In the genomic region with DNA sequence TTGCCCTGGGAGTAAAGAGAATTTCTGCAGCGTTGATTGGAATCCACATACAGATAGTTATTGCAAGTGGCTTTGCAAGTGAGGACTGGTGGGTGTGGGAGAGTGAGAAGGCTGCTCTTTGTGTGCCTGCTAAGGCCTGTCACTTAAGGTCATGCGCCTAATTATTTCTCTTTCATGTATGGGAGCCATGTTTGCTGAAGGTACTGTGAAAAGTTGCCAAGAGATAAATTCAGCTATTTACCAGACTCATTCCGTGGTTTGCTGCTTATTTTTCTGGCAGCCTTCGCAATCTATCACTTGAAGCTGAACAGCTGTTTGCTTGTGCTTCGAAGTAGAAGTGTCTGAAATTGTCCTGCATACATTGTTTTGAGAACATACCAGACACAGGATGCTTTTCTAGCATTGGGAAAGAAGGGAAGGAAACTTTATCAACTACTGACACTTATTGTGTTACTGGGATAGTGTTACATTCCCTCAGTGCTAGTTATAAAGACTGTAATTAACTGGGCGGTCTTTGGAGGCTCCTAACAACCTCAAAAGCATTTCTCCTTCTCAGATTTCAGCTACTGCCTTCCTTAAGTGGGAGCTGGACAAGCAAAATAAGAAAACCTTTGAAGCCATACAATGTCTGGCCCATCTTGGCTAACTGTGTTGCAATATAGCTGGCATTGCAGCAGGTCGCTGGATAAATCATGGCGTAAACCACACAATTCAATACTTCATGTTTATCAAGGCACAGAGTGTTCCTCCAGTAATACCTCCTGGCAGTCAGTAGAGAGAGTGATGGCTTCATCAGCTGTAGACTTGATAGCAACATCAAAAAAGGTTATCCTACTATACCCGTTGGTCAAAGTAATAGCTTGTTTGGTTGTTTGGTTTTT, we compare ENCODE assay signal across 17 mouse cellular contexts. TPM values are rescaled to one million over a fixed set of nuclear protein-coding genes. Genes with fewer than 3 reads are reported as not detected.
DNase-seq lines count a peak whose midpoint lies in the region; ATAC-seq and TF ChIP-seq lines count a peak whose summit lies in the region.
"Had no signal": no experiment of that assay in that cellular context is flagged by ENCODE, and none has a peak within 500 bp of the region (broad histone marks: within the 10 kb centered on the region; RNA-seq: fewer than 3 reads in every experiment).

No protein-coding gene starts in this region.

- H3K9me3 ChIP-seq in heart, embryonic 15.5 days (replicated peaks) = no peaks in the 10 kb centered on the region
- H3K9me3 ChIP-seq in lung, embryonic 15.5 days = no peaks in the 10 kb centered on the region
- no peaks in the 10 kb centered on the region for H3K9me3 ChIP-seq in liver, embryonic 12.5 days (replicated peaks)
- H3K9me3 ChIP-seq: neural tube, embryonic 12.5 days had no signal

- peaks cover 6% of the 10 kb centered on the region; the same call in 1 of the 2 replicates for H3K4me1 ChIP-seq in heart, embryonic 15.5 days (replicated peaks)
- no peaks in the 10 kb centered on the region for H3K4me1 ChIP-seq in heart, adult 2 months (ENCODE audit: control insufficient read depth, insufficient read depth, low read length)
- H3K4me1 ChIP-seq in lung, embryonic 15.5 days = 0 out of 2 replicates have a peak, but pooled peaks cover 8% of the 10 kb centered on the region
- no peaks in the 10 kb centered on the region for H3K4me1 ChIP-seq in lung, adult 2 months (ENCODE audit: control insufficient read depth, insufficient read depth, low read length)
- H3K4me1 ChIP-seq in liver, embryonic 12.5 days = no peaks in the 10 kb centered on the region
- H3K4me1 ChIP-seq: neural tube, embryonic 12.5 days had no signal

- TF ChIP-seq POLR2A in heart, adult 2 months (IDR thresholded peaks at IDR 0.05; ENCODE audit: insufficient read depth, low read depth, low read length) = no peak
- no peak for TF ChIP-seq POLR2A in lung, adult 2 months (IDR thresholded peaks at IDR 0.05; ENCODE audit: borderline replicate concordance, extremely low read depth, low read depth, low read length)

- no peak overlapping the region for H3K4me3 ChIP-seq in heart, embryonic 15.5 days
- H3K4me3 ChIP-seq in heart, adult 2 months = no peak overlapping the region
- H3K4me3 ChIP-seq in lung, embryonic 15.5 days = no peak overlapping the region
- no peak overlapping the region for H3K4me3 ChIP-seq in lung, adult 2 months (replicated peaks; ENCODE audit: extremely low read depth, low read depth, low read length)
- H3K4me3 ChIP-seq in liver, embryonic 12.5 days = no peak overlapping the region
- H3K4me3 ChIP-seq: layer of hippocampus, adult 2 months; neural tube, embryonic 12.5 days had no signal

- H3K79me2 ChIP-seq in heart, adult 2 months (replicated peaks; ENCODE audit: control insufficient read depth, insufficient read depth, low read length) = no peaks in the 10 kb centered on the region

- H3K36me3 ChIP-seq in heart, embryonic 15.5 days = no peaks in the 10 kb centered on the region
- H3K36me3 ChIP-seq in heart, adult 2 months (ENCODE audit: control insufficient read depth, insufficient read depth, low read length) = no peaks in the 10 kb centered on the region
- no peaks in the 10 kb centered on the region for H3K36me3 ChIP-seq in lung, embryonic 15.5 days
- H3K36me3 ChIP-seq in liver, embryonic 12.5 days = no peaks in the 10 kb centered on the region
- H3K36me3 ChIP-seq: neural tube, embryonic 12.5 days had no signal

- 0 out of 2 replicates have a peak overlapping the region, but pooled peaks have one; percentile 1 for H3K27ac ChIP-seq in heart, embryonic 15.5 days
- no peak overlapping the region for H3K27ac ChIP-seq in heart, adult 2 months
- H3K27ac ChIP-seq in lung, embryonic 15.5 days = no peak overlapping the region
- H3K27ac ChIP-seq in liver, embryonic 12.5 days = no peak overlapping the region
- H3K27ac ChIP-seq: layer of hippocampus, adult 2 months; neural tube, embryonic 12.5 days had no signal

- 53% methylated on average over 9 of the region's 9 CpGs for WGBS in heart, embryonic 15.5 days
- WGBS in heart, adult 2 months = 40% methylated on average over 9 of the region's 9 CpGs
- 41% methylated on average over 9 of the region's 9 CpGs for WGBS in lung, embryonic 15.5 days
- WGBS in lung, adult 2 months = 53% methylated on average over 9 of the region's 9 CpGs
- 64% methylated on average over 9 of the region's 9 CpGs for WGBS in liver, embryonic 12.5 days (ENCODE audit: insufficient replicate concordance)

- DNase-seq in heart, adult 2 months = no peak
- no peak for DNase-seq in lung, adult 2 months
- peak; percentile 36 for DNase-seq in embryo, embryonic 10.5 days (ENCODE audit: low spot score)
- peak; percentile 89 for DNase-seq in gonadal fat pad, adult 2 months (ENCODE audit: low read depth)
- DNase-seq: adrenal gland, postnatal 10 days; B cell, adult 2 months; cerebellum, postnatal 10 days had no signal

- no peak overlapping the region for H3K9ac ChIP-seq in heart, embryonic 15.5 days
- no peak overlapping the region for H3K9ac ChIP-seq in heart, adult 2 months (ENCODE audit: low read depth, low read length)
- no peak overlapping the region for H3K9ac ChIP-seq in lung, embryonic 15.5 days
- no peak overlapping the region for H3K9ac ChIP-seq in liver, embryonic 12.5 days
- H3K9ac ChIP-seq: neural tube, embryonic 12.5 days had no signal

- no peaks in the 10 kb centered on the region for H3K27me3 ChIP-seq in heart, embryonic 15.5 days
- H3K27me3 ChIP-seq in heart, adult 2 months (ENCODE audit: control insufficient read depth, insufficient read depth, low read length) = no peaks in the 10 kb centered on the region
- H3K27me3 ChIP-seq in lung, embryonic 15.5 days = no peaks in the 10 kb centered on the region
- no peaks in the 10 kb centered on the region for H3K27me3 ChIP-seq in liver, embryonic 12.5 days (replicated peaks)
- H3K27me3 ChIP-seq: neural tube, embryonic 12.5 days had no signal

- H3K4me2 ChIP-seq in heart, embryonic 15.5 days = no peak overlapping the region
- H3K4me2 ChIP-seq in lung, embryonic 15.5 days = no peak overlapping the region
- H3K4me2 ChIP-seq in liver, embryonic 12.5 days = no peak overlapping the region
- H3K4me2 ChIP-seq: liver, embryonic 11.5 days; neural tube, embryonic 12.5 days had no signal

- no peak for ATAC-seq in heart, embryonic 15.5 days (replicated peaks; ENCODE audit: insufficient number of reproducible peaks, insufficient read depth, low FRiP score, low read depth)
- peak; percentile 39; the same call in 1 of the 2 replicates for ATAC-seq in lung, embryonic 15.5 days (ENCODE audit: borderline replicate concordance, extremely low read depth, low FRiP score, low TSS enrichment)
- ATAC-seq in liver, embryonic 12.5 days = no peak
- ATAC-seq in inflammation-experienced regulatory T-cells, adult 6 months = no peak
- ATAC-seq: midbrain, embryonic 16.5 days had no signal

- no peak for TF ChIP-seq EP300 in heart, adult 2 months (IDR thresholded peaks at IDR 0.05; ENCODE audit: insufficient read depth, low read depth, low read length)

- no peak for TF ChIP-seq CTCF in heart, adult 2 months (IDR thresholded peaks at IDR 0.05)
- TF ChIP-seq CTCF in lung, adult 2 months (IDR thresholded peaks at IDR 0.05; ENCODE audit: insufficient read depth, low read length) = no peak

- intact Hi-C loops in heart, adult 2 months (cut with DNase I) = no loop called here

RNA-seq across cellular contexts. Expression of a gene that starts 34.8 kb away (rescaled TPM):
- 0.18 and 0.28 TPM in 2 replicates for polyA plus RNA-seq in heart, embryonic 15.5 days (2015; fragmentation: Nextera tagmentation; extraction: Ambion mirVana)
- not detected for total RNA-seq in heart, adult 2 months (2021)
- polyA plus RNA-seq in heart, adult 2 months (2012; rRNA removed) = not detected in 2 replicates
- polyA plus RNA-seq in lung, embryonic 15.5 days (2015; fragmentation: Nextera tagmentation; extraction: Ambion mirVana) = not detected in 2 replicates
- polyA plus RNA-seq in lung, adult 2 months (2012; rRNA removed) = not detected in 2 replicates
- polyA plus RNA-seq in gonadal fat pad, adult 2 months (2012; rRNA removed) = 0.57 and 1.8 TPM in 2 replicates
- not detected in 2 replicates for polyA plus RNA-seq in liver, embryonic 12.5 days (2016; fragmentation: Nextera tagmentation; extraction: Ambion mirVana)
- not detected for polyA plus RNA-seq in inflammation-experienced regulatory T-cells, adult 6 months (2017; shearing (Covaris generic))
- total RNA-seq: heart, adult 8-10 months; heart, postnatal 25 days had no signal
- polyA plus RNA-seq: liver, embryonic 11.5 days had no signal

Comparison
In these comparisons a context has a peak if more than half of its experiments do, and no peak if none do; other contexts are left out.
1. DNase-seq: peak in embryo, embryonic 10.5 days (single experiment) and gonadal fat pad, adult 2 months (single experiment); none in heart, adult 2 months (0 of 2) and lung, adult 2 months (single experiment).